Mouse (Mus musculus): ENCODE measurements around the gene Atp6v0e2.

GRCm38 (mm10) chr6:48579215-48579648 is 41.8 kb downstream of the Atp6v0e2 start:
- TF ChIP-seq CTCF (IDR thresholded peaks at IDR 0.05; ENCODE audit: low read depth) (no peak), EP300 (IDR thresholded peaks at IDR 0.05; ENCODE audit: low read depth) (no peak)
